Mouse (Mus musculus) CD4-positive, CD25-positive, alpha-beta regulatory T cell, adult 2 months (primary cell): ENCODE results near the gene Rps2.
"Not testable (repeated sequence)": the region's sequence is repeated elsewhere in the genome, so short reads cannot be mapped to it uniquely, and the experiment has no call there.

Experiments used
- DNase-seq: peaks from one replicate; pipeline ENCODE4 v3.0.0-alpha.2; 2012; ENCODE audit warnings: low read depth, low spot score

Gene Rps2

GRCm38 (mm10) chr17:24717943-24718342, at the start of gene Rps2, which contains the start of gene Rnf151:
Gene Rps2 (plus strand): TSS chr17:24718116.
Gene Rnf151 (minus strand): TSS chr17:24718063.
- no peak for DNase-seq

- not testable (repeated sequence) for DNase-seq
Observed at GRCm38 (mm10) chr17:24669214-24669544, 48.7 kb upstream of the Rps2 start.

GRCm38 (mm10) chr17:24669545-24670245, 48.2 kb upstream of the Rps2 start, which contains the start of gene Zfp598:
Gene Zfp598 (plus strand): TSS chr17:24669687.
- DNase-seq, result peak; percentile 97

DNA sequence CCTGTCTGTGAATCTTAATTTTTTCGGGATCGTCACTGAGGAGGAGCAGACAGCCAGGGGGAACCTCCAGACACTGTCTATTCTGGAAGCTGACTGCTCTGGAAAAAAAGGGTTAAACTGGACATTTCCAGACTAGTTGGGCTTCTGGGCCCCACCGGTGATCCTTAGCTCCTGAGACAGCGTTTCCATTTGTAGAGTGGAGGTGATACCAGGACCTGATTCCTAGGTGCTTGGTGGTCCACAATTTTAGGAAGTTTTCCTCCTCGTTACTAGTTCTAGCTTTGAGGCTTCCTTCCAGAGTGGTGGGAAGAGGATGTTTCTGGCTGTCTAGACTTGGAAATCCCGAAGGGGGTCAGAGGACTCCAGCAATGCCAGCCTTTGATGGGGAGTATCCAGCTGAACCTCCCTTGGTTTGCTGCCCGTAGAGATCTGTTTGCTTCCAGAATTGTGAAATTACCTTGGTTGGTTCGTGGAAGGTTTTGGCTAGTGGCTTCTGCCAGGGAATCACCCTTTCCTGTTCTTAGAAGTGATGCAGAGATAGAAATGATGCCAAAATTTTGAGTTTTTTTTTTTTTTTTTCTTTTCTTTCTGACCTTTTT, 47.6 kb upstream of the Rps2 start:
- no peak for DNase-seq

DNA sequence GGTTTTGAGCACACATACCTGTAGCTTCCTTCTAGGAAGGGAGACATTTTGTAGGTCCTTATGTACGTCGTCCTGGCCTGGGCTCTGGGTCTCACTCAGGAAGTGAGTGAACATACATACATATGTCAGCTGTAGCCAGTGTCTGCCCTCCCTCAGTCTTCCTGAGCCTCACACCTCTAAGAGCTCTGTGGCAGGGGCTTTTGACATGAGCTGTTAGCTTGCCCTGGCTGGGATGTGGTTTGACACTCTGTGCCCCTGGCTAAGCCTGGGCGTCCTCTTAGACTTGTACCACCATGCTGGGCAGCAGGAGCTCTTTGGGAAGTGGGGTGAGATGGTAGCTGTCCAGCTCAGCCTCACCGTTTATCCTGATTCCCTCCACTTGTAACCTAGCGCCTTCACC, 46.6 kb upstream of the Rps2 start:
- no peak for DNase-seq

- no peak for DNase-seq
Observed at GRCm38 (mm10) chr17:24672141-24672540, 45.8 kb upstream of the Rps2 start.

DNA sequence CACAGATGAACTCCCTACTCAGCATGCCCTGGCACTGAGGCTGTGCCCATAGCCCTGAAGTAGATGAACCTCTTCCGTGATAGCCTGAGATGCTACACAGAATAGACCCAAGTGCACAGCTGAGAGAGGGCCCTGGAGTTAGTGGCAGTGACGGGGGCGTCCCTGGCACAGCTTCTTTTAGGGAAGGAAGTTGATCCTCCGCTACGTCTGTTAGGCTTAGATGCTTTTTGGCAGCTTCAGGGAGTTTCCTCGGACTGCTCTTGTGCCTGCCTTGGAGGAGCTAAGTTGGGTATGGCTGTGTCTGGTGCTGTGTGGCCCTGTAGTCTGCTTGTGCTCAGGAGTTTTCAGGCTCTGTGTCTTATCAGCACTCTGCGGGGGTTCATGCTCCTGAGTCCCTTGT, 43.6 kb upstream of the Rps2 start:
- no peak for DNase-seq

DNA sequence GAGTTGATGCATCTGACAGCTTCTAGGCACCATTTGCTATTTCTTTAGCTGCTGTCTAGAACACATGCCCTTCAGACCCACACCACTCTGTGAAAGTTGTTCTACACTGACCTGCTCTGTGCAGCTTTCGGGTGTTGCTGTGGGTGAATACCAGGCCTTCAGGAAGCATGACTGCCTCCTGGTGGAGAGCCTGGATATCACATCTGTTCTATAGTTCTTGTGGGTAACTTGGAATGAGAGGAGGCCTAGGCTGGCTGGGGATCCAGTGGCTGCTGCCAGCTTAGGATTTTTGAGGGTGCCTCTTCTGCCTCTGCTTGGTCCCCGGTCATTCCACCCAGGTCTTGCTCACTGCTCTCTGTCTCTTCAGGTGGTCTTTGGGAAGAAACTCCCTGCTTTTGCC, 41.7 kb upstream of the Rps2 start:
- peak; percentile 86 for DNase-seq

GRCm38 (mm10) chr17:24676877-24677276, 41.0 kb upstream of the Rps2 start:
- no peak for DNase-seq

DNA sequence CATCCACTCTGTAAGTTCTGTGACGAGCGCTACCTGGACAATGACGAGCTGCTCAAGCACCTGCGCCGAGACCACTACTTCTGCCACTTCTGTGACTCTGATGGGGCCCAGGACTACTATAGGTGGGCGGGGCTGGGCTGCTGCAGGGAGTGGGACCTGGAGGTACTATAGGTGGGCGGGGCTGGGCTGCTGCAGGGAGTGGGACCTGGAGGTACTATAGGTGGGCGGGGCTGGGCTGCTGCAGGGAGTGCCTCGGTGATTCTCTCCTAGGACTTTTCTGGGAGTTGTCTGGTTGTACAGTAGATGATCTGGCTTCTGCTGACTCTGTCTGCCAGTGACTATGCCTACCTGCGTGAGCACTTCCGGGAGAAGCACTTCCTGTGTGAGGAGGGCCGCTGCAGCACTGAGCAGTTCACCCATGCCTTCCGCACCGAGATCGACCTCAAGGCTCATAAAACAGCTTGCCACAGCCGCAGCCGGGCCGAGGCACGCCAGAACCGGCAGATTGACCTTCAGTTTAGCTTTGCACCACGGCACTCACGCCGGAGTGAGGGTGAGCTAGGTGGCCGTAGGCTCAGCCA, 40.3 kb upstream of the Rps2 start:
- no peak for DNase-seq

DNA sequence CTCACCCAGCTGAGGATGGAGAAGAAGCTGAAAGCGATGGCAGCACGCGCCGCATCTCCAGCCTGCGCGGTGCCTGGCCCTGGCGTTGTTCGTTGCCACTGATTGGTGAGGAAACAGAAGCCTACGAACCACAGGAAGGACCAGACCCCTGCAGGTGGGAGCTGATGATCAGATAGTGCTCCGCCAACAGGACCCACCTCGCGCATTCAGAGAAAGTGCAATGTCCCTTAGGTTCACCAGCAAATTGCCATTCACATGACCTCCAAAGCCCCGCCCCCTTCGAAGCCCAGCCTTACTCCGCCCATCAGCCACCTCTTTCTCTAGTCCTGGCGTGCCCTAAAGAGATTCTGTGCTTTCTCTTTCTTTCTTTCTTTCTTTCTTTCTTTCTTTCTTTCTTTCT, 31.4 kb upstream of the Rps2 start:
- DNase-seq, result peak; percentile 78

- DNase-seq, result peak; percentile 79
Observed at GRCm38 (mm10) chr17:24687146-24687595, 30.7 kb upstream of the Rps2 start.

DNA sequence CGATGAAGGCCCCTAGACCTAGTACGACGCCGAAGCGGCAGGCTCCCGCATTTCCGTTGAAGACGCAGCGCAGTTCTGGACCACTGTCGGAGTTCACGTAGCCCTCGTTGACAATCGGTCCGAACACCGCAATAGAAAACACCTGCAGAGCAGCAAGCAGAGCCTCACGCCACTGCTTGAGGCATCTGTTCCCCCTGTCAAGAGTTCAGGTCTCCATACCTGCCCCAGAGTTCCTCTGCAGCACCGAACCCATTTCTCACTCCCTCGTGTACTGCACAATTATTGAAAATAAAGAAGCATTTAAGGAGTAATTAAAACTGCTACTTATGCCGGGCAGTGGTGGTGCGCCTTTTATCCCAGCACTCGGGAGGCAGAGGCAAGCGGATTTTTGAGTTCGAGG, 30.3 kb upstream of the Rps2 start:
- DNase-seq, result no peak

- peak; percentile 40 for DNase-seq
Observed at GRCm38 (mm10) chr17:24689251-24690081, 28.4 kb upstream of the Rps2 start, which contains the start of gene Syngr3. Gene Syngr3 (minus strand): TSS chr17:24689955.

- DNase-seq, result no peak
Observed at GRCm38 (mm10) chr17:24692385-24692784, 25.5 kb upstream of the Rps2 start.

DNA sequence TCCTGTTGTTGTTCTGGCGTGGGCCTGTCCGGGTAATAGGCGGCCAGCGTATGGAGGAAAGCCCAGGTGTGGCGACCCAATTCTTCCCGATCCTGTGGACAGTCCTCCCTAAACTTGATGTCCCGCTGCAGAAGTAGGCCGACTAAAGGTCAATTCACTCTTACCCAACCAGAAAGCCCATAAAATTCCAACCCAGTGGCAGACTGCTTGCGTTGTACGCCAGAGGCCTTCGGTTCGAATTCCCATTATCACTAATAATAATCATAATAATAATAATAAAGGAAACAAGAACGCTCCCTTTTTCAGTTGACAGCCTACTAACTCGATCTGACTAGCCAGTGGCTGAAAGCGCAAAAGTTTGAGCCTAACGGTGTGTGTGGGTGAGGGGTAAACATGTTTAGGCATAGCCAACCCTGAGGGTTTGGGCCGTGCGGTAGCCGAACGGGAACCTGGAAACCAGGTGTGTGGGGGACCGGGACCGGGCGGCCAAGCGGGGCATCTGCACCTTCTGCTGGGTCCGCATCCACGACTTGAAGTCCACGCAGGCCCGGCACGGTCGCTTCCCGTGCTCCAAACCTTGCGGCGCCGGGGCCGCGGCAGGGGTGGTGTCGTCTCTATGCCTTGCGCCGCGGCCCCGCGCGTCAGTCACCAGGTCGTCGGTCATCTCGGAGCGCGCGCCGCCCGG, 22.4 kb upstream of the Rps2 start:
- DNase-seq, result no peak

DNA sequence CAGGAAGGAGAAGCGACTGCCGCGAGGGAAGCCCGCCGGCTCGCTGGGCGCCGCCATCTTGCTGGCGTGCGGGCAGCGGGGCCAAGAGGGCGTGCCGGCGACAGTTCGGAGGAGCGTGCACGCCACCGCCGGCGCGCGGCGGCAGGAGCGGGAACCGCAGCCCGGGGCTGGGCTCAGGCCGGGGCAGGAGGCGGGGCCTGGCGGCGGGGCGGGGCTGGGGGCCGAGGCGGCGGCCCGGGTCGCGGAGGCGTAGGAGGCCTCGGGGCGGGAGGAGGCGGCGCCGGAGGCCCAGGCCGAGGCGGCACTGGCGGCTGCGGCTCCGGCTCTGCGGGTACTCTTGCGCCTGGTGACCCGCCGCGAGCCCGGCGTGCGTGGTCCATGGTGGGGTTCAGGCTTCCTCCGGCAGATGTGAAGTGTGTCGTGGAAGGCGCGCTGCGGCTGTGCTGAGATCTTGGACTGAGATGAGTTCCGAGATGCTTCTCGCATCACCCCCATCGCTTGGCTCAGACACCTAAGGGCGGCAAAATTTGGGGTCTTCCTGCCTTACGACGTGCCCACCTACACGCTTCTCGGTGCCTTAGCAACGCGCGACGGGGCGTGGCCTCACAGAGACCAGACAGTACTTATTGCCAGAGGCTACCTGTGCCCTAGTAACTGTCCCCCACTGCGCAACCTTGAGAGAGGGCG, 21.8 kb upstream of the Rps2 start, which contains the start of the genes Gfer and Noxo1:
Gene Gfer (minus strand): TSS at position 146 of the 687 bp plus-strand sequence.
Gene Noxo1 (plus strand): TSS at position 224 of the 687 bp plus-strand sequence.
- peak; percentile 93 for DNase-seq

DNA sequence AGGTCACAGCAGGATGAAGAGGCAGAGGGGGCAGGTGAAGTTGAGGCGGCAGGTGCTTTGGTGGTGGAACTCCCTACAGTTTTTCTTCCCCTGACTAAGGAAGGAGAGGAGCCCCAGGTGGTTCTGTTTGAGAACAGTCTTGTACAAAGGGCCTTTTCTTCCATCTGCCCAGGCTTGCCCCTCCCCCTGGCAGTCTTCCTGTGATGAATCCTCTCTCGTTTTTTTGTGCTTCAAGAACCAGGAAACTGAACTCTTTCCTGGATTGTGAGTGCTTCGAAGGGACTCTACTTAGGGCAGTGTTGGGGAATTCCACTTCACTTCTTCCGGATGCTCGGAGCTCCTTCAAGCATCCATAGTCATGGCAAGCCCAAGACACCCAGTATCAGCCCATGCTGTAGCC, 19.9 kb upstream of the Rps2 start:
- DNase-seq, result no peak

DNA sequence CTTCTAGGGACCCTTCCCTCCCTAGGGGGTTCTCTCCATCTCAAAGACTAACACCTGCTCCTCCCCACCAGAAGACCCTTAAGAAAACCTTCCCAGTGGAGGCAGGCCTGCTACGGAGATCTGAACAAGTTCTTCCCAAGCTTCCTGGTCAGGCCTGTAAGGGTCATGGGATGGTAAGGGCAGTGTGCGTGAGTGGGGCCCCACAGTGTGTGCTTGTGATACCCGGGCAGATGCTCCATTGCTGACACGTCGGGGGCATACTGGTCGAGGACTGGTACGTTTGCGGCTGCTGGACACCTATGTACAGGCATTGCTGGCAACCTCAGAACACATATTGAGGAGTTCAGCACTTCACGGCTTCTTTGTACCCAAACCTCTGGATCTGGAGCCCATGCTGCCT, 19.2 kb upstream of the Rps2 start:
- no peak for DNase-seq

DNA sequence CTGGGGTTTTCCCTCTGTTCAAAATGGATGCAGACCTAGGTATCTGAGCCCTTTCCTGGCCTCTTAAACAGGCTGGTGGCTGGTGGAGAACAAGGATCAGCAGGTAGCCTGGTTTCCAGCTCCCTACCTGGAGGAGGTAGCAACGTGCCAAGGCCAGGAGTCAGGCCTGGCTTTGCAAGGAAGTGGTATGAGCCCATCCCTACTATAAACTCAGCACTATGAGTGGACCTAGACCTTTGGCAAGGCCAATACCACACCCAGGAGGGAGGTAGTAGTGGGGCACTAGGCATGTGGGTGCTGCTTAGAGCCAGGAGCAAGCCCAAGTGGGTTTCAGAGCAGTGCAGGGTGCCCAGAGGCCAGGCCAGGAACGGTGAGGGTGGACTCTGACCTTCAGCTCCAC, 18.4 kb upstream of the Rps2 start:
- DNase-seq, result no peak

DNA sequence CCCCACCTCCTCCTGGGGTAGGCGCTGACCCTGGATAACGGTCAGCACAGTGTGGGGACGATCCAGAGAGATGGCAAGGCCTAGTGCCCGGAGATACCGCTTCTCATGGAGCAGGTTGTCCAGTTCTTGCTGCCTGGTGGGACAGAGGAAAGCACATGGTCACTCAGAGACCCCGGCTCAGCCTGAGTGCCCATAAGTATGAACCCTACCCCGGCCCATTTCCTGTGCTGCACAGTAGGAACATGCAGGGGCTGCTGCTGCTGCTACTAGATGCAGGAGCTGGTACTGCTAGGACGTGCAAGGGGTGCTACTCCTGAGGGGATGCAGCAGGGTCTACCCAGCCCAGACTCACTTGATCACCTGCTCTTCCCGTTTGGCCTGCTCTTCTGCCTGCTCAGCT, 16.7 kb upstream of the Rps2 start:
- DNase-seq, result no peak
